Mouse (Mus musculus) kidney, adult 2 months (tissue): ENCODE results near the gene Ostm1.

Experiments used
- CTCF ChIP-seq: fragments of 200-500 bp; conservative IDR thresholded peaks from 2 replicates; pipeline ENCODE4 v1.5.1; 2011; ENCODE audit warnings: low read depth, mild to moderate bottlenecking, control low read depth, low read length, moderate library complexity, mixed read lengths; ENCODE audit not compliant: insufficient read depth, insufficient read length
- POLR2A ChIP-seq: fragments of 200-500 bp; IDR thresholded peaks from one replicate; pipeline ENCODE4 v1.6.1; 2011; ENCODE audit warnings: low read depth, low read length, control low read depth

DNA sequence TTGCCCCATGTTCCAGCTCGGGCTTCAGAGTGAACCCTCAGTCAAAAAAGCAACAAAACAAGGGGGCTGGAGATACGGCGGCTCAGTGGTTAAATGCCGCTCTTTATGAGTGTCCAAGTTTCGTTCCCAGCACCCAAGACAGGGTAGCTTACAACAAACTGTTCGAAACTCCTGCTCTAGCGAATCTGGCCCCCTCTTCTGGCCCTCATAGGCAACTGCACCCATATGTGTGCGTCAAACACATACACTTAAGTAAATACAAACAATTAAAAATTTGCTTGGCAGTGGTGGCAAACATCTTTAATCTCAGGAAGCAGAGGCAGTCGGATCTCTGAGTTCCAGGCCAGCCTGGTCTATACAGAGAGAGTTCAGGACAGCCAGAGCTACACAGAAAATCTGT lies 60.0 kb downstream of the Ostm1 start:
- TF ChIP-seq CTCF (no peak), POLR2A (no peak)
